Mouse (Mus musculus): ENCODE results near the gene Pard3b. TPM values are rescaled to one million over a fixed set of nuclear protein-coding genes. Genes with fewer than 3 reads are reported as not detected.

Gene Pard3b
- polyA plus RNA-seq, 1 experiment from 2014 or later = 6.8 TPM

GRCm38 (mm10) chr1:62053167-62053638, 414.6 kb downstream of the Pard3b start:
- Histone ChIP-seq H3K36me3 (ENCODE audit: control insufficient read depth, insufficient read depth, low read length) (no peaks in the 10 kb centered on the region), H3K27ac (ENCODE audit: low read depth, low read length) (no peak overlapping the region), H3K4me2 (no peak overlapping the region), H3K4me3 (ENCODE audit: low read depth, low read length) (no peak overlapping the region), H3K9me3 (ENCODE audit: control insufficient read depth, low read length) (no peaks in the 10 kb centered on the region), H3K9ac (ENCODE audit: low read depth, low read length) (no peak overlapping the region), H3K4me1 (replicated peaks; ENCODE audit: control insufficient read depth, insufficient read depth, low read length) (no peaks in the 10 kb centered on the region), H3K27me3 (replicated peaks; ENCODE audit: control insufficient read depth, insufficient read depth, low read length) (no peaks in the 10 kb centered on the region)
- WGBS = 63% methylated on average over 7 of the region's 7 CpGs
- DNase-seq (ENCODE audit: low spot score) (no peak), ATAC-seq (replicated peaks; ENCODE audit: low FRiP score) (no peak)

- ATAC-seq (replicated peaks; ENCODE audit: low FRiP score) (no peak), DNase-seq (ENCODE audit: low spot score) (no peak)
- 69% methylated on average over 6 of the region's 6 CpGs for WGBS
- Histone ChIP-seq H3K4me2 (no peak overlapping the region), H3K9me3 (ENCODE audit: control insufficient read depth, low read length) (no peaks in the 10 kb centered on the region), H3K36me3 (ENCODE audit: control insufficient read depth, insufficient read depth, low read length) (no peaks in the 10 kb centered on the region), H3K27ac (ENCODE audit: low read depth, low read length) (no peak overlapping the region), H3K4me3 (ENCODE audit: low read depth, low read length) (no peak overlapping the region), H3K9ac (ENCODE audit: low read depth, low read length) (no peak overlapping the region), H3K27me3 (replicated peaks; ENCODE audit: control insufficient read depth, insufficient read depth, low read length) (no peaks in the 10 kb centered on the region), H3K4me1 (replicated peaks; ENCODE audit: control insufficient read depth, insufficient read depth, low read length) (no peaks in the 10 kb centered on the region)
These were observed 416.7 kb downstream of the Pard3b start for GRCm38 (mm10) chr1:62055280-62055679.

GRCm38 (mm10) chr1:62070617-62071016, 432.0 kb downstream of the Pard3b start:
- no peak overlapping the region for H3K4me3 ChIP-seq (ENCODE audit: low read depth, low read length)
- H3K27ac ChIP-seq (ENCODE audit: low read depth, low read length) = no peak overlapping the region
- no peaks in the 10 kb centered on the region for H3K27me3 ChIP-seq (replicated peaks; ENCODE audit: control insufficient read depth, insufficient read depth, low read length)
- DNase-seq (ENCODE audit: low spot score) = no peak
- no peak overlapping the region for H3K9ac ChIP-seq (ENCODE audit: low read depth, low read length)
- no peak for ATAC-seq (replicated peaks; ENCODE audit: low FRiP score)
- H3K36me3 ChIP-seq (ENCODE audit: control insufficient read depth, insufficient read depth, low read length) = no peaks in the 10 kb centered on the region
- WGBS = 76% methylated on average over 6 of the region's 6 CpGs
- H3K4me1 ChIP-seq (replicated peaks; ENCODE audit: control insufficient read depth, insufficient read depth, low read length) = no peaks in the 10 kb centered on the region
- no peak overlapping the region for H3K4me2 ChIP-seq
- no peaks in the 10 kb centered on the region for H3K9me3 ChIP-seq (ENCODE audit: control insufficient read depth, low read length)

GRCm38 (mm10) chr1:62071139-62071538, 432.5 kb downstream of the Pard3b start:
- Histone ChIP-seq H3K9ac (ENCODE audit: low read depth, low read length) (no peak overlapping the region), H3K4me2 (no peak overlapping the region), H3K9me3 (ENCODE audit: control insufficient read depth, low read length) (no peaks in the 10 kb centered on the region), H3K27ac (ENCODE audit: low read depth, low read length) (no peak overlapping the region), H3K4me1 (replicated peaks; ENCODE audit: control insufficient read depth, insufficient read depth, low read length) (no peaks in the 10 kb centered on the region), H3K36me3 (ENCODE audit: control insufficient read depth, insufficient read depth, low read length) (no peaks in the 10 kb centered on the region), H3K4me3 (ENCODE audit: low read depth, low read length) (no peak overlapping the region), H3K27me3 (replicated peaks; ENCODE audit: control insufficient read depth, insufficient read depth, low read length) (no peaks in the 10 kb centered on the region)
- 79% methylated on average over 7 of the region's 7 CpGs for WGBS
- no peak for ATAC-seq (replicated peaks; ENCODE audit: low FRiP score)
- no peak for DNase-seq (ENCODE audit: low spot score)

GRCm38 (mm10) chr1:62076171-62076570, 437.5 kb downstream of the Pard3b start:
- H3K27me3 ChIP-seq (replicated peaks; ENCODE audit: control insufficient read depth, insufficient read depth, low read length) = no peaks in the 10 kb centered on the region
- H3K4me1 ChIP-seq (replicated peaks; ENCODE audit: control insufficient read depth, insufficient read depth, low read length) = no peaks in the 10 kb centered on the region
- ATAC-seq (replicated peaks; ENCODE audit: low FRiP score) = no peak
- no peak overlapping the region for H3K9ac ChIP-seq (ENCODE audit: low read depth, low read length)
- H3K27ac ChIP-seq (ENCODE audit: low read depth, low read length) = no peak overlapping the region
- H3K9me3 ChIP-seq (ENCODE audit: control insufficient read depth, low read length) = no peaks in the 10 kb centered on the region
- H3K4me3 ChIP-seq (ENCODE audit: low read depth, low read length) = no peak overlapping the region
- no peaks in the 10 kb centered on the region for H3K36me3 ChIP-seq (ENCODE audit: control insufficient read depth, insufficient read depth, low read length)
- H3K4me2 ChIP-seq = no peak overlapping the region
- no peak for DNase-seq (ENCODE audit: low spot score)
- WGBS = 83% methylated on average over 3 of the region's 3 CpGs

- Histone ChIP-seq H3K9ac (ENCODE audit: low read depth, low read length) (no peak overlapping the region), H3K4me3 (ENCODE audit: low read depth, low read length) (no peak overlapping the region), H3K36me3 (ENCODE audit: control insufficient read depth, insufficient read depth, low read length) (no peaks in the 10 kb centered on the region), H3K4me2 (no peak overlapping the region), H3K4me1 (replicated peaks; ENCODE audit: control insufficient read depth, insufficient read depth, low read length) (no peaks in the 10 kb centered on the region), H3K9me3 (ENCODE audit: control insufficient read depth, low read length) (no peaks in the 10 kb centered on the region), H3K27me3 (replicated peaks; ENCODE audit: control insufficient read depth, insufficient read depth, low read length) (no peaks in the 10 kb centered on the region), H3K27ac (ENCODE audit: low read depth, low read length) (no peak overlapping the region)
- DNase-seq (ENCODE audit: low spot score) = no peak
- 81% methylated on average over 4 of the region's 4 CpGs for WGBS
- no peak for ATAC-seq (replicated peaks; ENCODE audit: low FRiP score)
These were observed 442.5 kb downstream of the Pard3b start for GRCm38 (mm10) chr1:62081129-62081528.

- Histone ChIP-seq H3K36me3 (ENCODE audit: control insufficient read depth, insufficient read depth, low read length) (no peaks in the 10 kb centered on the region), H3K27ac (ENCODE audit: low read depth, low read length) (no peak overlapping the region), H3K9me3 (ENCODE audit: control insufficient read depth, low read length) (no peaks in the 10 kb centered on the region), H3K4me1 (replicated peaks; ENCODE audit: control insufficient read depth, insufficient read depth, low read length) (no peaks in the 10 kb centered on the region), H3K9ac (ENCODE audit: low read depth, low read length) (no peak overlapping the region), H3K27me3 (replicated peaks; ENCODE audit: control insufficient read depth, insufficient read depth, low read length) (no peaks in the 10 kb centered on the region), H3K4me2 (no peak overlapping the region), H3K4me3 (ENCODE audit: low read depth, low read length) (no peak overlapping the region)
- DNase-seq (ENCODE audit: low spot score) (no peak), ATAC-seq (replicated peaks; ENCODE audit: low FRiP score) (no peak)
- WGBS = 62% methylated on average over 6 of the region's 6 CpGs
These were observed 447.4 kb downstream of the Pard3b start for GRCm38 (mm10) chr1:62085995-62086394.

GRCm38 (mm10) chr1:62087464-62087863, 448.8 kb downstream of the Pard3b start:
- Histone ChIP-seq H3K9me3 (ENCODE audit: control insufficient read depth, low read length) (no peaks in the 10 kb centered on the region), H3K4me3 (ENCODE audit: low read depth, low read length) (no peak overlapping the region), H3K27ac (ENCODE audit: low read depth, low read length) (no peak overlapping the region), H3K9ac (ENCODE audit: low read depth, low read length) (no peak overlapping the region), H3K36me3 (ENCODE audit: control insufficient read depth, insufficient read depth, low read length) (no peaks in the 10 kb centered on the region), H3K27me3 (replicated peaks; ENCODE audit: control insufficient read depth, insufficient read depth, low read length) (no peaks in the 10 kb centered on the region), H3K4me1 (replicated peaks; ENCODE audit: control insufficient read depth, insufficient read depth, low read length) (no peaks in the 10 kb centered on the region), H3K4me2 (no peak overlapping the region)
- DNase-seq (ENCODE audit: low spot score) = no peak
- WGBS = 81% methylated on average over 10 of the region's 10 CpGs
- no peak for ATAC-seq (replicated peaks; ENCODE audit: low FRiP score)

GRCm38 (mm10) chr1:62094885-62095284, 456.3 kb downstream of the Pard3b start:
- WGBS = 67% methylated on average over 7 of the region's 7 CpGs
- H3K9me3 ChIP-seq (ENCODE audit: control insufficient read depth, low read length) = no peaks in the 10 kb centered on the region

More at GRCm38 (mm10) chr1:62094885-62095284, 456.3 kb downstream of the Pard3b start:
- Histone ChIP-seq H3K4me3 (ENCODE audit: low read depth, low read length) (no peak overlapping the region), H3K27me3 (replicated peaks; ENCODE audit: control insufficient read depth, insufficient read depth, low read length) (no peaks in the 10 kb centered on the region), H3K4me1 (replicated peaks; ENCODE audit: control insufficient read depth, insufficient read depth, low read length) (no peaks in the 10 kb centered on the region), H3K27ac (ENCODE audit: low read depth, low read length) (no peak overlapping the region), H3K36me3 (ENCODE audit: control insufficient read depth, insufficient read depth, low read length) (no peaks in the 10 kb centered on the region), H3K9ac (ENCODE audit: low read depth, low read length) (no peak overlapping the region), H3K4me2 (no peak overlapping the region)
- DNase-seq (ENCODE audit: low spot score) = no peak
- no peak for ATAC-seq (replicated peaks; ENCODE audit: low FRiP score)
